ENCODE assay signal across 7 mouse cellular contexts in the genomic region with DNA sequence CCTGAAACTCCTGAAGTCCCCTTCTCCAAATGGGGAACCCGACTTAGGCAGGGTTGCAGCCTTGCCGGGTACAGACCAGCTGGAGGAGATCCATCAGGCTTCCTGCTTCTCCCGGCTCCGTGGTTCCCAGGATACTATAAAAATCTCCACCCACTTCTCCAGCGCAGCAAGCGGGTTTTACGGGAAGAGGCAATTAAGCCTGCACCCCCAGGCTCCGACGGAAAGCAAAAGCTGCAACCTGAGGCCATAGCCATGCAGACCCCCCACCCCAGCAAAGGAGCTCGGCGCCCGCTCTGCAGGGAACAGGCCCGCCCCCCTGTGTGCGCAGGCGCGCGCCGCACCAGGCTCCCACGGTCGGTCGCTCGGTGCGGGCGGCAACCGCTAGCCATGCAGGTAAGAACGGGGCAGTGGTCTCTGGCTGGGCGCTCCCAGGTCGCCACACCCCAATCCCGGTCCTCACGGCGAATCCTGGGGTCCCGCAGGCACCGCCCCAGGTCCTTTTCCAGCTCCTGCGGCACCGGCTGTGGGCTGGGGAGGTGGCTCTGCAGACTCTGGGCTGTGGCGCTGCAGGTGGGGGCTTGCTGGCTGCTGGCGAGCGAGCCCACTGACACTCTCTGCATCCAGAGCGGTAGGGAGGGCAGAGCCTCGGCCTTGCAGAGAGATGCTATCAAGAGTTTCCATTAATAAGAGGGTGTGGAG. TPM values are rescaled to one million over a fixed set of nuclear protein-coding genes. Genes with fewer than 3 reads are reported as not detected.
DNase-seq lines count a peak whose midpoint lies in the region; ATAC-seq and TF ChIP-seq lines count a peak whose summit lies in the region.

A gene (plus strand): TSS at position 325 of the 699 bp plus-strand sequence.

- peaks cover 36% of the 10 kb centered on the region for H3K4me1 ChIP-seq in E14TG2a.4 (replicated peaks; ENCODE audit: low read depth, low read length)
- peaks cover 10% of the 10 kb centered on the region for H3K4me1 ChIP-seq in heart, embryonic 13.5 days
- H3K4me1 ChIP-seq in stomach, embryonic 16.5 days (ENCODE audit: control insufficient read depth, insufficient read depth, low read length): peaks cover 11% of the 10 kb centered on the region

- peak within 1 kb of the TSS; percentile 87 for H3K4me3 ChIP-seq in E14TG2a.4 (replicated peaks; ENCODE audit: low read length)
- peak within 1 kb of the TSS; percentile 73 for H3K4me3 ChIP-seq in heart, embryonic 13.5 days
- H3K4me3 ChIP-seq in stomach, embryonic 16.5 days (replicated peaks; ENCODE audit: low read length): peak within 1 kb of the TSS; percentile 55

- peak within 1 kb of the TSS; percentile 97 for H3K4me2 ChIP-seq in heart, embryonic 13.5 days
- peak within 1 kb of the TSS; percentile 94 for H3K4me2 ChIP-seq in stomach, embryonic 16.5 days (ENCODE audit: low read depth, low read length)

- no peak within 1 kb of the TSS for H3K27ac ChIP-seq in heart, embryonic 13.5 days (replicated peaks)
- H3K27ac ChIP-seq in stomach, embryonic 16.5 days (ENCODE audit: low read length): no peak within 1 kb of the TSS

- peaks cover 41% of the 10 kb centered on the region for H3K27me3 ChIP-seq in E14TG2a.4 (ENCODE audit: insufficient read depth, low read length)
- peaks cover 39% of the 10 kb centered on the region for H3K27me3 ChIP-seq in heart, embryonic 13.5 days (replicated peaks)
- peaks cover 9% of the 10 kb centered on the region; the same call in 1 of the 2 replicates for H3K27me3 ChIP-seq in stomach, embryonic 16.5 days (ENCODE audit: control insufficient read depth, insufficient read depth, low read length)

- WGBS in heart, embryonic 13.5 days: under 1% methylated on average over 40 of the region's 40 CpGs
- under 1% methylated on average over 40 of the region's 40 CpGs for WGBS in stomach, embryonic 16.5 days

- no peaks in the 10 kb centered on the region for H3K9me3 ChIP-seq in E14TG2a.4 (ENCODE audit: low read length)
- peaks cover 3% of the 10 kb centered on the region; the same call in 1 of the 2 replicates for H3K9me3 ChIP-seq in heart, embryonic 13.5 days
- H3K9me3 ChIP-seq in stomach, embryonic 16.5 days (replicated peaks; ENCODE audit: control insufficient read depth, low read length): no peaks in the 10 kb centered on the region

- ATAC-seq in common myeloid progenitor, adult 5-6 weeks (replicated peaks; ENCODE audit: low read depth, poor library complexity, severe bottlenecking): peak; percentile 34
- no peak for ATAC-seq in heart, embryonic 13.5 days (ENCODE audit: extremely low read depth, insufficient number of reproducible peaks, low FRiP score, low TSS enrichment)
- peak; percentile 23 for ATAC-seq in megakaryocyte progenitor cell, adult 5-6 weeks (replicated peaks; ENCODE audit: poor library complexity)
- ATAC-seq in stomach, embryonic 16.5 days (ENCODE audit: insufficient read depth, low FRiP score): peak; percentile 47; the same call in 1 of the 2 replicates

- TF ChIP-seq CTCF in E14TG2a.4 (conservative IDR thresholded peaks at IDR 0.05; ENCODE audit: low read length): no peak

- DNase-seq in CD4-positive, CD25-positive, alpha-beta regulatory T cell, adult 2 months (ENCODE audit: low read depth, low spot score): peak; percentile 36
- peak; percentile 36 for DNase-seq in layer of hippocampus, adult 9-11 months

- peak within 1 kb of the TSS; percentile 80 for H3K9ac ChIP-seq in heart, embryonic 13.5 days
- peak within 1 kb of the TSS; percentile 65 for H3K9ac ChIP-seq in stomach, embryonic 16.5 days (ENCODE audit: low read length)

- peaks cover 29% of the 10 kb centered on the region for H3K36me3 ChIP-seq in E14TG2a.4 (ENCODE audit: insufficient read depth, low read length)
- H3K36me3 ChIP-seq in heart, embryonic 13.5 days: peaks cover 28% of the 10 kb centered on the region
- peaks cover 12% of the 10 kb centered on the region; the same call in 1 of the 2 replicates for H3K36me3 ChIP-seq in stomach, embryonic 16.5 days (ENCODE audit: control insufficient read depth, insufficient read depth, low read length)

RNA-seq across cellular contexts. Expression of the gene that starts here (rescaled TPM):
- total RNA-seq in common myeloid progenitor, adult 5-6 weeks (2017): not detected in 2 replicates
- 0.05 TPM in 1 of 2 replicates, not detected in the other for polyA plus RNA-seq in heart, embryonic 13.5 days (2015; fragmentation: Nextera tagmentation; extraction: Ambion mirVana)
- total RNA-seq in megakaryocyte progenitor cell, adult 5-6 weeks (2015): not detected in 2 replicates
- total RNA-seq in megakaryocyte progenitor cell, adult 5-6 weeks (2017): not detected in 2 replicates
- polyA plus RNA-seq in stomach, embryonic 16.5 days (2015; fragmentation: Nextera tagmentation; extraction: Ambion mirVana): 0.19 and 0.34 TPM in 2 replicates

Comparison
In these comparisons a context has a peak if more than half of its experiments do, and no peak if none do; other contexts are left out.
1. Peak in ATAC-seq in common myeloid progenitor, adult 5-6 weeks; RNA of the gene not detected or under 1 TPM.
2. Peak in ATAC-seq in megakaryocyte progenitor cell, adult 5-6 weeks; RNA of the gene not detected or under 1 TPM.
3. Peak in ATAC-seq, H3K4me3 ChIP-seq, H3K9ac ChIP-seq and H3K4me2 ChIP-seq in stomach, embryonic 16.5 days; RNA of the gene not detected or under 1 TPM.